Mouse (Mus musculus): ENCODE measurements around the gene Runx3. TPM values are rescaled to one million over a fixed set of nuclear protein-coding genes. Genes with fewer than 3 reads are reported as not detected.

Runx3 gene
- polyA plus RNA-seq, 2 experiments = 6.3 to 11.1 TPM

DNA sequence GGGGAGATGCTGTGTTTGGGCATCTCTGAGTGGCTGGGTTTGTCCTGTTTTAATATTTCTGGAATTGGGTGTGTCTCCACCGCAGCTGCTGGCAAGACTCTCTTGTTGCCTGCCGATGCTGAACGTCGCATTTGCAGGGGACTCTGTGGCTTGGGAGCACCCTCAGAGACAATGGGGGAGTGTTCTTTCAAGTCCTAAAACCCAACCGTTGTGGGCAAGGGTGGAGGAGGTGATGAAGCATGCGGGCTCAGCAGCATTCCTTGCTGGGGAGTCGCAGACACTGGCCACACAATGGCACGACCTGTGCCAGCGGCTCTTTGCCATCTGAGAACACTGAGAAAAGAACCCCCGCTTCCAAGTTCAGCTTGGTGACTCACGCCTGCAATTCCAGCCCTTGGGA lies 71.2 kb downstream of the Runx3 start:
- 75% methylated on average over 11 of the region's 11 CpGs for WGBS
- Histone ChIP-seq H3K9me3 (ENCODE audit: control insufficient read depth, low read length) (0 out of 2 replicates have a peak, but pooled peaks cover 4% of the 10 kb centered on the region), H3K36me3 (ENCODE audit: control insufficient read depth, insufficient read depth, low read length) (no peaks in the 10 kb centered on the region), H3K27ac (replicated peaks; ENCODE audit: low read depth, low read length) (no peak overlapping the region), H3K9ac (ENCODE audit: low read depth, low read length, severe bottlenecking) (no peak overlapping the region), H3K27me3 (ENCODE audit: control insufficient read depth, insufficient read depth, low read length) (no peaks in the 10 kb centered on the region), H3K4me3 (replicated peaks; ENCODE audit: low read length) (no peak overlapping the region), H3K4me1 (ENCODE audit: control insufficient read depth, insufficient read depth, low read length) (no peaks in the 10 kb centered on the region), H3K4me2 (replicated peaks; ENCODE audit: low read depth, low read length, severe bottlenecking) (no peak overlapping the region)
- DNase-seq (ENCODE audit: low spot score) (no peak), ATAC-seq (ENCODE audit: low FRiP score, low read depth) (no peak)
- no peak for TF ChIP-seq POLR2A (IDR thresholded peaks at IDR 0.05; ENCODE audit: borderline replicate concordance, extremely low read depth, insufficient read depth, insufficient read length)

DNA sequence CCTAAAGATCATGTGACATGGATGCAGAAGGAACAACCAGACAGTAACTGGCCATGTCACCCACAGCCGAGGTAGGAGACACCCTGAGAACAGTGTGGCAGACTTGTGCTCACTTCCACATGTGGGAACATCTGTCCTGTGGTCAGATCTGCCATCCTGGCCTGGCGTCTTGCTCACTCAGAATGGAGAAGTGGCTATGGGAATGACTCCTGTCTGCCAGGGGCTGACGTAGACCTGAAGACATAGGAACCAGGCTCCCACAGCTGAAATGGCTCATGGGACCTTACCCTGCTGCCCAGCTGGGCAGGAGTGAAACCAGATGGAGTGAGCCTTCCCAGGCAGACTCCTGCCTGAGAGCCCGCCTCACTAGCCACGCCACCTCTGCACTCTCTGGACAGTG lies 72.4 kb downstream of the Runx3 start:
- H3K27ac ChIP-seq (replicated peaks; ENCODE audit: low read depth, low read length) = no peak overlapping the region
- DNase-seq (ENCODE audit: low spot score) = no peak
- no peak for ATAC-seq (ENCODE audit: low FRiP score, low read depth)
- H3K4me3 ChIP-seq (replicated peaks; ENCODE audit: low read length) = no peak overlapping the region
- H3K9me3 ChIP-seq (ENCODE audit: control insufficient read depth, low read length) = 0 out of 2 replicates have a peak, but pooled peaks cover 4% of the 10 kb centered on the region
- no peaks in the 10 kb centered on the region for H3K36me3 ChIP-seq (ENCODE audit: control insufficient read depth, insufficient read depth, low read length)
- no peak overlapping the region for H3K4me2 ChIP-seq (replicated peaks; ENCODE audit: low read depth, low read length, severe bottlenecking)
- TF ChIP-seq POLR2A (IDR thresholded peaks at IDR 0.05; ENCODE audit: borderline replicate concordance, extremely low read depth, insufficient read depth, insufficient read length) = no peak
- no peaks in the 10 kb centered on the region for H3K27me3 ChIP-seq (ENCODE audit: control insufficient read depth, insufficient read depth, low read length)
- peaks cover 3% of the 10 kb centered on the region; the same call in 1 of the 2 replicates for H3K4me1 ChIP-seq (ENCODE audit: control insufficient read depth, insufficient read depth, low read length)
- WGBS = 61% methylated on average over 5 of the region's 5 CpGs
- H3K9ac ChIP-seq (ENCODE audit: low read depth, low read length, severe bottlenecking) = no peak overlapping the region

DNA sequence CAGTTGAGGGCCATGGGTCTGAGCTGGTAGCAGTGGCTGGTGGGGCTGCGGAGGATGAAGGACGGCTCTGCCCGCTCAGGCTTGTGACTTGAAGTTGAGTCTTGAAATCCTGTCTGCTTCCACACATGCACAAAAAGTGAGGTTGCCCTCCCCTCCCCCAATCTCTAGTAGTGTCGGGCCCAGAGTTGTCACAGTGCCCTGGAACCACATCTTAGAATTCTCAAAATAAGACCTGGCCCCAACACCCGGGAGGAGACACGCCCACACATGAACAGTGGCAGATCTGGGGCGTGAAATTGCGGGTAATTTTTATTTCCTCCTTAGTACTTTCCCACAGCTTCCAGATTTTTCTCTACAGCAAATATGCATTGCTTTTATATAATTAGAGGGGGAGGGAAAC lies 77.4 kb downstream of the Runx3 start:
- peaks cover 7% of the 10 kb centered on the region; the same call in 1 of the 2 replicates for H3K4me1 ChIP-seq (ENCODE audit: control insufficient read depth, insufficient read depth, low read length)
- H3K27me3 ChIP-seq (ENCODE audit: control insufficient read depth, insufficient read depth, low read length) = no peaks in the 10 kb centered on the region
- H3K27ac ChIP-seq (replicated peaks; ENCODE audit: low read depth, low read length) = no peak overlapping the region
- H3K9me3 ChIP-seq (ENCODE audit: control insufficient read depth, low read length) = 0 out of 2 replicates have a peak, but pooled peaks cover 4% of the 10 kb centered on the region
- 73% methylated on average over 8 of the region's 8 CpGs for WGBS
- H3K36me3 ChIP-seq (ENCODE audit: control insufficient read depth, insufficient read depth, low read length) = no peaks in the 10 kb centered on the region
- no peak overlapping the region for H3K9ac ChIP-seq (ENCODE audit: low read depth, low read length, severe bottlenecking)
- H3K4me2 ChIP-seq (replicated peaks; ENCODE audit: low read depth, low read length, severe bottlenecking) = no peak overlapping the region
- H3K4me3 ChIP-seq (replicated peaks; ENCODE audit: low read length) = no peak overlapping the region
- ATAC-seq (ENCODE audit: low FRiP score, low read depth) (no peak), DNase-seq (ENCODE audit: low spot score) (no peak)
- TF ChIP-seq POLR2A (IDR thresholded peaks at IDR 0.05; ENCODE audit: borderline replicate concordance, extremely low read depth, insufficient read depth, insufficient read length) = no peak

DNA sequence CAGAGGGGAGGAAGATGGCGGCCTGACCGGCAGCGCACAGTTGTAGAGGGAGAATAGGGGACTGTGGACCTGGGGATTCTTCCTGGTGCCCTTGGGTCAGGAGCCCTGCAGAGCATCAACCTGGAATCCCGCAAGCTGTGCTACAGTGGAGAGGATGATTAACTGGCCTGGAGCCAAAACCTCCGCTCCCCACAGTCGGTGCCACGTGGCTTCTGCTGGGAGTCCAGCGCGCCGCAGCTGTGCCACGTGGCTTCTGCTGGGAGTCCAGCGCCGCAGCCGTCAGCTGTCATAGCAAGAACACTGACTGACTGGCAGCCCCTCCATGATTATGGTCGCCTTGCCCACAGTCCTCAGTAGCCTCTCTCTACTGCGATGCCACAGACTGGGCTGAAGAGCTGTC lies 81.3 kb downstream of the Runx3 start:
- Histone ChIP-seq H3K4me2 (replicated peaks; ENCODE audit: low read depth, low read length, severe bottlenecking) (no peak overlapping the region), H3K36me3 (ENCODE audit: control insufficient read depth, insufficient read depth, low read length) (no peaks in the 10 kb centered on the region), H3K27me3 (ENCODE audit: control insufficient read depth, insufficient read depth, low read length) (peaks cover 26% of the 10 kb centered on the region), H3K9me3 (ENCODE audit: control insufficient read depth, low read length) (no peaks in the 10 kb centered on the region), H3K4me1 (ENCODE audit: control insufficient read depth, insufficient read depth, low read length) (peaks cover 11% of the 10 kb centered on the region), H3K4me3 (replicated peaks; ENCODE audit: low read length) (no peak overlapping the region), H3K27ac (replicated peaks; ENCODE audit: low read depth, low read length) (no peak overlapping the region), H3K9ac (ENCODE audit: low read depth, low read length, severe bottlenecking) (no peak overlapping the region)
- 76% methylated on average over 16 of the region's 16 CpGs for WGBS
- ATAC-seq (ENCODE audit: low FRiP score, low read depth) = no peak
- no peak for DNase-seq (ENCODE audit: low spot score)
- no peak for TF ChIP-seq POLR2A (IDR thresholded peaks at IDR 0.05; ENCODE audit: borderline replicate concordance, extremely low read depth, insufficient read depth, insufficient read length)

DNA sequence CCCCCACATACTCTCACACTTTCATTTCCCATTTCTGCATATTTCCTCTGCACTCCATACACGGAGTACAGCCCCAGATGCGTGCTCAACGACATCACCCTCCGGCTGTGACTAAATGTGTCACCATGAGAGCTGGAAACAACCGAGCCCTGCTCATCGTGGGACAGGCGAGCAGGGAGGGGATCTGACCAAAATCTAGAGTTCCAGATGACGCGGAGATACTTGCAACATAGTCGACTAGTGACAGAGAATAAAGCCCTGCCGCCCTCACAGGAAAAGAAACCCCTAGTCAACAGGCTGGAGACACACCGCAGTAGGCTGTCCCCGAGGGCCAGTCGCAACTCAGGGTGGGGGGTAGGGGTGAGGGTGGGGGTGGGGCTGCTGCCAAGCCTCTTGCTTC lies 82.8 kb downstream of the Runx3 start:
- Histone ChIP-seq H3K9me3 (ENCODE audit: control insufficient read depth, low read length) (no peaks in the 10 kb centered on the region), H3K4me2 (replicated peaks; ENCODE audit: low read depth, low read length, severe bottlenecking) (peak overlapping the region; percentile 54), H3K36me3 (ENCODE audit: control insufficient read depth, insufficient read depth, low read length) (no peaks in the 10 kb centered on the region), H3K27me3 (ENCODE audit: control insufficient read depth, insufficient read depth, low read length) (peaks cover 26% of the 10 kb centered on the region), H3K4me3 (replicated peaks; ENCODE audit: low read length) (peak overlapping the region; percentile 18), H3K9ac (ENCODE audit: low read depth, low read length, severe bottlenecking) (no peak overlapping the region), H3K27ac (replicated peaks; ENCODE audit: low read depth, low read length) (no peak overlapping the region), H3K4me1 (ENCODE audit: control insufficient read depth, insufficient read depth, low read length) (peaks cover 5% of the 10 kb centered on the region)
- WGBS = 12% methylated on average over 14 of the region's 14 CpGs
- DNase-seq (ENCODE audit: low spot score) (no peak), ATAC-seq (ENCODE audit: low FRiP score, low read depth) (no peak)
- no peak for TF ChIP-seq POLR2A (IDR thresholded peaks at IDR 0.05; ENCODE audit: borderline replicate concordance, extremely low read depth, insufficient read depth, insufficient read length)

Data from limb, embryonic 14.5 days (tissue).